Mouse (Mus musculus) midbrain, embryonic 13.5 days (tissue): ENCODE data around the gene Tsga10ip. TPM values are rescaled to one million over a fixed set of nuclear protein-coding genes. Genes with fewer than 3 reads are reported as not detected.
"Not testable (repeated sequence)": the region's sequence is repeated elsewhere in the genome, so short reads cannot be mapped to it uniquely, and the experiment has no call there.

Experiments
- ATAC-seq: fragments of 200-750 bp; cut with Nextera tagmentation; 2 replicates; pipeline ENCODE4 v1.8.0; 2017; ENCODE audit warnings: mild to moderate bottlenecking, moderate TSS enrichment, moderate library complexity
- H3K27ac ChIP-seq: fragments of 300-500 bp; sonication (generic); 2 replicates; pipeline ENCODE4 v1.5.1; 2015; ENCODE audit warnings: inconsistent platforms, mild to moderate bottlenecking, moderate library complexity
- H3K27me3 ChIP-seq: fragments of 300-500 bp; sonication (generic); 2 replicates; pipeline ENCODE4 v1.6.1; 2015; ENCODE audit warnings: mild to moderate bottlenecking, inconsistent platforms
- H3K36me3 ChIP-seq: fragments of 300-500 bp; sonication (generic); 2 replicates; pipeline ENCODE4 v1.6.1; 2015; ENCODE audit warnings: mild to moderate bottlenecking, inconsistent platforms
- H3K4me1 ChIP-seq: fragments of 300-500 bp; sonication (generic); replicated peaks from 2 replicates; pipeline ENCODE4 v1.6.1; 2015; ENCODE audit warnings: inconsistent platforms
- H3K4me2 ChIP-seq: fragments of 300-500 bp; sonication (generic); replicated peaks from 2 replicates; pipeline ENCODE4 v1.6.1; 2015; ENCODE audit warnings: moderate library complexity, mild to moderate bottlenecking, inconsistent platforms
- H3K4me3 ChIP-seq: fragments of 300-500 bp; sonication (generic); replicated peaks from 2 replicates; pipeline ENCODE4 v1.5.1; 2015; ENCODE audit warnings: mild to moderate bottlenecking, inconsistent platforms
- H3K9ac ChIP-seq: fragments of 300-500 bp; sonication (generic); replicated peaks from 2 replicates; pipeline ENCODE4 v1.6.1; 2015; ENCODE audit warnings: mild to moderate bottlenecking, inconsistent platforms
- H3K9me3 ChIP-seq: fragments of 300-500 bp; sonication (generic); 2 replicates; pipeline ENCODE4 v1.6.1; 2016; ENCODE audit warnings: mild to moderate bottlenecking, inconsistent platforms
- whole genome bisulfite sequencing: fragments of 180-500 bp; shearing (Covaris S2); methylation state at CpG from one replicate; pipeline ENCODE4 v1.1.7; 2015; 5-methylcytosine and 5-hydroxymethylcytosine counted together
- polyA plus RNA-seq: library from polyadenylated mRNA; unstranded; fragments of >200 nt; fragmentation: Nextera tagmentation; extraction: Ambion mirVana; gene quantifications from 2 replicates; pipeline ENCODE4 v1.2.1, GENCODE M21; 2015

Tsga10ip gene
- polyA plus RNA-seq, 1 experiment from 2014 or later: 0.55 TPM

DNA sequence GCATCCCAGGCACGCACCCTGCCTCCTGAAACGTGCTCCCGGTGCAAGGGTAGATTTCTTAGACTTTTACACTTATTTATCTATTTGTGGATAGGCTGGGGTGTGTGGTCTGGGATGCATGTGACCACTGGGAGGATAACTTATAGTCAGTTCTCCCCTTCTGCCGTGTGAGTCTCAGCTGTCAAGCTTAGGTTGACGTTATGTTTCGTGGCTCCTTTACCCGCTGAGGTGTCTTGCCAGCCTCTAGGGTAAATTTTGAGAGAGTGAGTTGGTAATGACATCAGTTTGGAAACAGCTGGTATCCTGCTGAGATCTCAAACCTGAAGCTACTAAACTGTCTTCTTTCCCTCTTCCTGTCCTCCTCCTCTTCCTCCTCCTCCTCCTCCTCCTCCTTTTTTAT, 3.6 kb upstream of the Tsga10ip start:
- Histone ChIP-seq H3K4me1 (peaks cover 21% of the 10 kb centered on the region), H3K36me3 (no peaks in the 10 kb centered on the region), H3K4me3 (peak overlapping the region; percentile 38), H3K9ac (peak overlapping the region; percentile 58), H3K4me2 (peak overlapping the region; percentile 58), H3K9me3 (no peaks in the 10 kb centered on the region), H3K27ac (peak overlapping the region; percentile 65), H3K27me3 (no peaks in the 10 kb centered on the region)
- no peak for ATAC-seq
- 31% methylated on average over 7 of the region's 7 CpGs for WGBS

DNA sequence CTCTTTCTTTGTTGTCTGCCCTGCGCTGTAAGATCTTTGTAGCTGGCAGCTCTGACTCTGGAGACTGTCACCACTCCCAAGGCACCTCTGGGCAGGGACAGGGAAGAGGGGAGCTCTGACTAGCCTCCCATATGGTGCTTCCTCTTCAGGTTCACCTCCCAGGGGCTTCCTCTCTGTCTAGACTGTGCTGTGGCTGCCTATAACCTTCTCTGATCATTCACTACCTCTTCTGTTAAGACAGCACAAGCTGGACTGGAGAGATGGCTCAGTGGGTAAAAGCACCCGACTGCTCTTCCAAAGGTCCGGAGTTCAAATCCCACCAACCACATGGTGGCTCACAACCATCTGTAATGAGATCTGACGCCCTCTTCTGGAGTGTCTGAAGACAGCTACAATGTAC, 1.3 kb downstream of the Tsga10ip start:
- H3K9ac ChIP-seq, H3K27ac ChIP-seq, H3K4me2 ChIP-seq, H3K27me3 ChIP-seq, H3K4me1 ChIP-seq, ATAC-seq, H3K4me3 ChIP-seq, H3K9me3 ChIP-seq, H3K36me3 ChIP-seq: not testable (repeated sequence)
- 75% methylated on average over 4 of the region's 4 CpGs for WGBS

DNA sequence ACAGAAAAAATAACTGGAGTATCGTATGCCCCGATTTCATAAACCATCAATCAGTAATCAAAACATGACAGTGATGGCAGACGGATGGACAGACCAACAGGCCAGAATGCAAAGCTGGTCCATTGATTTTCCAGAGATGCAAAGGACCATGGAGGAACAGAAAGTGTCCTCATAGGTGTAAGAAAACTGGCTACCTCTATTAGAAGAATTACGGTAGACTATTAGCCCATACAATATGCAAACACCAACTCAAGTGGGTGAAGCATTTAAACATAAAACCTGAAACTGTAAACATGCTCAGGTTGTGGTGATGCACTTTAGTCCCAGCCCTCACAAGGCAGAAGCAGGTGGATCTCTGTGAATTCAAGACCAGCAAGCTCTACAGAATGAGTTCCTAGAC, 7.0 kb downstream of the Tsga10ip start:
- Histone ChIP-seq H3K9me3 (no peaks in the 10 kb centered on the region), H3K27me3 (no peaks in the 10 kb centered on the region), H3K4me2 (no peak overlapping the region), H3K4me1 (peaks cover 5% of the 10 kb centered on the region), H3K27ac (no peak overlapping the region), H3K9ac (no peak overlapping the region), H3K4me3 (no peak overlapping the region), H3K36me3 (no peaks in the 10 kb centered on the region)
- ATAC-seq: no peak
- WGBS: 67% methylated on average over 4 of the region's 4 CpGs

DNA sequence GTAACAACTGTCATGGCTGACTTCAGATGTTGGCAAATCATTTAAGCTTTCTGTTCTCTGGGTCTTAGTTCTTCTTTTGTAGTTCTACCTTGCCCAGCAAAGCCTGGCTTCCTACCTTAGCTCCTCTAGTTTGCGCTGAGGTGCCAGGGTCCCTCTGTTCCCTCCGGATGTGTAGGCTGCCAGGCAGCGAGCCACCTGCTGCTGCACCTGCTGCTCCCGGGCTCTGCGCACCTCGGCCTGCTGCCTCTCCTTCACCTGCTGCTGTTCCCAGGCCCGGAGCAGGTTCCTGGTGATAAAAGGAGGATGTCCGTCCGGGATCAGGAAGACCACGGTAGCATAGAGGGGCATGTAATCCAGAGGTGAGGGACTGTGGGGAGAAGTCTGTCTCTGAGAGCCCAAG, 8.2 kb downstream of the Tsga10ip start:
- Histone ChIP-seq H3K36me3 (no peaks in the 10 kb centered on the region), H3K4me1 (peaks cover 17% of the 10 kb centered on the region), H3K9me3 (no peaks in the 10 kb centered on the region), H3K4me3 (no peak overlapping the region), H3K9ac (no peak overlapping the region), H3K27me3 (no peaks in the 10 kb centered on the region), H3K27ac (no peak overlapping the region), H3K4me2 (no peak overlapping the region)
- ATAC-seq: no peak
- 58% methylated on average over 10 of the region's 10 CpGs for whole genome bisulfite sequencing

DNA sequence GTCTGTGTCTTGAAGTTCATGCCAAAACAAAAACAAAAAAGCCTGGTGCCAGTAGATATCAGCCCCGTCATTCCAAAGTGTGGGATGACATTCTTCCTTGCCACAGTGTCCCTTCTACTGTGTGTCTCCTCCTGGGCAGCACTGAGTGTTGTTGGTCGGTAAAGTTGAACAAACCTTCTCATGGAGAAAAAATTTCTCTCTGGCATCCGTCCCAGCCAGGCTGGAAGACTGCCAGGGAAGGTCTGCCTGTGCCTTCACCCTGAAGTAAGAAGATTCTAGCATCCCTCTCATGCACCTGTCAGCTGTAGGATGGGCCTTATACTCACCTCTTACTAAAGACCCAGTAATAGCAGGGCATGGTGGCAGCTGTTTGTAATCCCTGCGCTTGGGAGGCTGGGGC, 9.4 kb downstream of the Tsga10ip start:
- no peaks in the 10 kb centered on the region for H3K9me3 ChIP-seq
- no peak overlapping the region for H3K4me2 ChIP-seq
- no peak overlapping the region for H3K4me3 ChIP-seq
- H3K9ac ChIP-seq: no peak overlapping the region
- WGBS: 54% methylated on average over 4 of the region's 4 CpGs
- H3K27ac ChIP-seq: no peak overlapping the region
- ATAC-seq: no peak
- H3K36me3 ChIP-seq: no peaks in the 10 kb centered on the region
- peaks cover 19% of the 10 kb centered on the region for H3K4me1 ChIP-seq
- no peaks in the 10 kb centered on the region for H3K27me3 ChIP-seq

DNA sequence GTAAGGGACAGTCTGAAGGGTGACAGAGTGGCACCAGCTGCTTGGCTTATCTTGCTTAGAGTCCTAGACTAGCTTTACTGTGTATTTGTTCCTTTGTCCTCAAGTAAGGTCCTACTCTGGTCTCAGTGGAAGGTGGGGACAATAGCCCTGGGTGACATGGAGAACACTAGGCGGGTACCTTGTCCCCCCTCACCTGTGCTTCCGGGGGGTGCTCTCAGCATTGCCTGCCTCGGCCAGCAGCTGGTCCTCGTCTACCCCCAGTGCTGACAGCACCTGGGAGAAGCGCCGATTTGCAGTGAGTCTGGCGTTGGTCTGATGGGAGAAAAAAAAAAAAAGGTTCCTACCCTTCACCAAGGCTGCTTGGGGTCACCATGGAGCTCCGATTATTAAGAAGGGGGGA, 11.9 kb downstream of the Tsga10ip start:
- WGBS: 86% methylated on average over 8 of the region's 8 CpGs
- peak overlapping the region; percentile 100; the same call in 1 of the 2 replicates for H3K4me3 ChIP-seq
- H3K4me1 ChIP-seq: peaks cover 40% of the 10 kb centered on the region
- H3K36me3 ChIP-seq: peaks cover 5% of the 10 kb centered on the region
- H3K4me2 ChIP-seq: peak overlapping the region; percentile 98
- no peaks in the 10 kb centered on the region for H3K27me3 ChIP-seq
- peak overlapping the region; percentile 67; the same call in 1 of the 2 replicates for H3K9ac ChIP-seq
- H3K27ac ChIP-seq: no peak overlapping the region
- H3K9me3 ChIP-seq: no peaks in the 10 kb centered on the region
- no peak for ATAC-seq

DNA sequence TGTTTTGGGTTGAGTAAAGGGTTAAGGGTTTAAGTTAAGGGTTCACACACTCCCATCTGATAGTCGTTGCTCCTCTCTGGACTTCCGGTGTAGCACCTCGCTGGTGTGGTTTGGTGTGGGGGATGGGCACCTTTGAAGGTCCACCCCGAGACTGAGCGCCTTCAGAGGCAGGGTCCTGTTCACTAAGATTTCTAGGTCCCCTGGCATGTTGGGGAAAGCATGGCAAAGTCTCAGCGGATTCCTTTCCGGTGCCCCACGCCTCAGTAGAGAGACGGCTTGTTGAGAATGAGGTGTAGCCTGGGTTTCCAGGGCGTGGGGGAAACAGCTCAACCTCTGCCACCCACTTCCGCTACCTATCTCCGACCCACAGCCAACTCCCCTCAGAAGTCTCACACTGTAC, 12.7 kb downstream of the Tsga10ip start:
- Histone ChIP-seq H3K36me3 (peaks cover 12% of the 10 kb centered on the region), H3K4me1 (peaks cover 41% of the 10 kb centered on the region), H3K9me3 (no peaks in the 10 kb centered on the region), H3K4me3 (peak overlapping the region; percentile 100), H3K27ac (no peak overlapping the region), H3K4me2 (peak overlapping the region; percentile 98), H3K27me3 (no peaks in the 10 kb centered on the region), H3K9ac (peak overlapping the region; percentile 67; the same call in 1 of the 2 replicates)
- WGBS: 60% methylated on average over 12 of the region's 12 CpGs
- ATAC-seq: no peak

DNA sequence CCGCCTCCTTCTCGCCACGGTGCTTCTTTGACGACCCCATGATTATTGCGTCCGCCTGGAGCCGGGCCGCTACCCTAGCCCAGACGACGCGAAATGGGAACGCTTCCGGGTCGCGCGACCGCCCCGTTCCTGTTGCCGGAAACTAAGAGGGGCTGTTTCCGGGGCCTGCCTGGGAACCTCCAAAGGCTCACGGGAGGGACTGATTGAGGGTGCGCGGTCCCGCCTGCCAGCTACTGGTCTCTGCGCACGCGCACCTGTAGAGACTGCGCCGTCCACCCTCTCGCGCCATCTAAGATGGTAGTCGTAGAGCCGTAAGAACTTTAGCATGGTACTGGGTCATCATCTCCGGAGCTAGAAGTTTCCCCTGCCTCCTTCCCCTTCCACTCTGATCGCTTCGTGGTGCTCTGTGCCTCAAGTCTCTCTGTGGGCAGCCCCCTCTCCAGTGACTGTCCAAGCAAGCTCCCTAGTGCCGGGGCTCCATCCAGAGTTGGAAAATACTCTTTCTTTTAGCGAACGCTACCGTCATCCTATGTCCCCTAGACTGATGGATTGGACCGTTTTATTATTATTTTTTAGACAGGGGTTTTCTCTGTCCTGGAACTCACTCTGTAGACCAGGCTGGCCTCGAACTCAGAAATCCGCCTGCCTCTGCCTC, 13.6 kb downstream of the Tsga10ip start, which contains the start of gene Sart1:
TSS of gene Sart1 (minus strand) at position 116 of the 655 bp plus-strand sequence.
- 2% methylated on average over 43 of the region's 43 CpGs for WGBS
- no peaks in the 10 kb centered on the region for H3K9me3 ChIP-seq
- peak within 1 kb of the TSS; percentile 98 for H3K4me2 ChIP-seq
- H3K27me3 ChIP-seq: no peaks in the 10 kb centered on the region
- ATAC-seq: peak; percentile 96
- peak within 1 kb of the TSS; percentile 100 for H3K4me3 ChIP-seq
- H3K9ac ChIP-seq: peak within 1 kb of the TSS; percentile 95
- peak within 1 kb of the TSS; percentile 85 for H3K27ac ChIP-seq
- peaks cover 41% of the 10 kb centered on the region for H3K4me1 ChIP-seq
- peaks cover 22% of the 10 kb centered on the region for H3K36me3 ChIP-seq

DNA sequence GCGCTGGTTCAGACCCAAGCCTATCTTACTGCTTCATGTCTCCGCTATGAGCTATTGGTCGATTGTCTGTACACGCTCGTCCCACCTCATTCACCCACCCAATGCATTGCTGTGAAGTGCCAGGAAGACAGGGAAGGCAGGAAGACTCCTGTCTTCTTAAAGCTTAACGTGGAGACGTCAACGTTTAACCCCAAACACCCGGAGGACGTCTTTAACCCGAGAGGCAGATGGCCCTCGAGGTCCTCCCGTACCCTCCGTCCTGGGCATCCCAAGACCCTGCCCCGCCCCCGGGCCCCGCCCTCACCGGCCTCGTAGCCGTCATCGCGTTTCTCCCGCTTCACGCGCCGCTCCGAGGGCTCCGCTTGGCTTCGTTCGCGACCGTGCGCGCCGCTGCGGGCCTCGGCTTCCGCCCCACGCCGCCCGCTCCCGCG, 14.3 kb downstream of the Tsga10ip start:
- WGBS: under 1% methylated on average over 43 of the region's 43 CpGs
- H3K27ac ChIP-seq: peak overlapping the region; percentile 85
- peaks cover 41% of the 10 kb centered on the region for H3K4me1 ChIP-seq
- H3K4me3 ChIP-seq: peak overlapping the region; percentile 100
- no peaks in the 10 kb centered on the region for H3K27me3 ChIP-seq
- peak overlapping the region; percentile 95 for H3K9ac ChIP-seq
- peak; percentile 55; the same call in 1 of the 2 replicates for ATAC-seq
- H3K9me3 ChIP-seq: no peaks in the 10 kb centered on the region
- H3K36me3 ChIP-seq: peaks cover 29% of the 10 kb centered on the region
- peak overlapping the region; percentile 98 for H3K4me2 ChIP-seq

DNA sequence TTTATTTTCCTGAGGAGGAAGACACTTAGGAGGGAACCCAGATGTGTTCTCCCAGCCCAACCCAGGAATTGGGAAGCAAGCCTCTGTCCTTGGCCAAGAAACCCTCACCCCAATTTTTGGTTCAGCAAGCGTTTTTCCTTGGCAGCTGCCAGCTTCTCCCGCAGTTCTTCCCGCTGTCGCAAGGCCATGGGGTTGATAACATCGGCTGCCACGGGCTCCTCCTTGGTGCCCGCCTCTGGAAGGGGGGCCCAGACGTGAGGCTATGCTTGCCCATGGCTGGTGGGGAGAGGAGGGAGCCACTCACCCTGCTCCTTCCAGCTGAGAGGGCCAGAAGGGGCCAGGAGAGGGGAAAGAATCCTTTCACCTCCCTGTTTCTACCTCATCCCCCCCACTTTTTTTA, 17.6 kb downstream of the Tsga10ip start:
- Histone ChIP-seq H3K9ac (no peak overlapping the region), H3K4me3 (no peak overlapping the region), H3K4me2 (no peak overlapping the region), H3K9me3 (no peaks in the 10 kb centered on the region), H3K27me3 (no peaks in the 10 kb centered on the region), H3K4me1 (peaks cover 29% of the 10 kb centered on the region), H3K36me3 (peaks cover 62% of the 10 kb centered on the region), H3K27ac (no peak overlapping the region)
- no peak for ATAC-seq
- WGBS: 95% methylated on average over 8 of the region's 8 CpGs

DNA sequence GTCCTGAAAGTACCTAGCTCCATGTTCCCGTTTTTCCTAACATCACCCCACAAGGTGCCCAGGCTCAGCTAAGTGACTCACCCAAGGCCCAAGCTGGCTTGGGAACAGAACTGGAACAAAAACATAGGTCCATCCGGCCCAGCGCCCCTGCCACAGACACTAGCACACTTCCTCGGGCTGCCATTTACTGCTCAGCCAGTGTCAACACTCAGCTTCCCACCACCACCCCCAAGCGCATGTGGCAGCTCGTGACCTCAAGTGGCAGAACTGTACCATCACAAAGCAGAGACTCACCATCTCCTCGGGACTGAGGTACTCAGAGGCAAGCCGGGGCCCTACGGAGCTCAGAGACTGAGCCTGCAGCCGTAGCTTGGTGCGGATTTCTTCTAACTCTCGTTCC, 19.0 kb downstream of the Tsga10ip start:
- peaks cover 76% of the 10 kb centered on the region for H3K36me3 ChIP-seq
- ATAC-seq: no peak
- WGBS: 93% methylated on average over 12 of the region's 12 CpGs
- no peaks in the 10 kb centered on the region for H3K27me3 ChIP-seq
- no peaks in the 10 kb centered on the region for H3K9me3 ChIP-seq
- no peak overlapping the region for H3K9ac ChIP-seq
- peaks cover 22% of the 10 kb centered on the region for H3K4me1 ChIP-seq
- no peak overlapping the region for H3K27ac ChIP-seq
- no peak overlapping the region for H3K4me3 ChIP-seq
- no peak overlapping the region for H3K4me2 ChIP-seq

DNA sequence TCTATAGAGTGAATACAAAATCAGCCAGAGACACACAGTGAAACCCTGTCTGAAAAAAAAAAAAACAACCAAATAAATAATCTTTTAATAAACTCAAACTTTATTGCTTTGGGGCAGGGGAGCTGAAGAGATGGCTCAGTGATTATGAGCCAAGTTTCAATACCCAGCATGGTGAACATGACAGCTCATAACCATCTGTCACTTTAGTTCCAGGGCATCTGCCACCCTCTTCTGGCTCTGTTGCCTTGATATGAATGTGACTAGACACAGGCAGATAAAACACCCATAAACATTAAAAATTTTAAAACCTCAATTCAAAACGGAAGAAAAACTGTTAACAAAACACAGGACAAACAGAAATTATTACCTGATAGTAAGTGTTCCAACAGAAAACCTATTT, 24.9 kb downstream of the Tsga10ip start:
- Histone ChIP-seq H3K4me1 (no peaks in the 10 kb centered on the region), H3K9ac (no peak overlapping the region), H3K27me3 (no peaks in the 10 kb centered on the region), H3K36me3 (peaks cover 83% of the 10 kb centered on the region), H3K27ac (no peak overlapping the region), H3K9me3 (no peaks in the 10 kb centered on the region), H3K4me2 (no peak overlapping the region), H3K4me3 (no peak overlapping the region)
- no peak for ATAC-seq
- 92% methylated on average over 1 of the region's 1 CpGs for WGBS

DNA sequence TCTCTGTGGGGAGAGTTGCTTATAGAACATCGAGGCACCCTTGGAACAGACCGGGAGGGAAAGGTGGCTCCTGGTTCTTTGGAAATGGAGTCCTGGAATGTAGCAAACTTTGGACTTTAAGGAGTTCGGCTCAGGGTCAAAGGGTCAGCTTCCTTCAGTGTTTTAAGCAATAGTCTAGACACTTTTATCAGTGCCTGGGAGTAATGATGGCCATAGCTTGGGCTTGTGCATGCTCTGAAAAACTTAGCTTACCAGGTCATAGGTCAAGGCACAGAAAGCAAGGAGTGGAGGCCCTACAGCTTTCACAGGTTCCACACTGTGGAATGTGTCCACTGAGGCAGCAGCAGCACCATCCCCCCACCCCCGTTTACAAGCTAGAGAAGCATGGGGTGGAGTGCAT, 27.6 kb downstream of the Tsga10ip start:
- no peaks in the 10 kb centered on the region for H3K9me3 ChIP-seq
- H3K27ac ChIP-seq: no peak overlapping the region
- H3K9ac ChIP-seq: no peak overlapping the region
- H3K4me3 ChIP-seq: no peak overlapping the region
- H3K4me1 ChIP-seq: no peaks in the 10 kb centered on the region
- no peak for ATAC-seq
- H3K27me3 ChIP-seq: no peaks in the 10 kb centered on the region
- peaks cover 80% of the 10 kb centered on the region for H3K36me3 ChIP-seq
- no peak overlapping the region for H3K4me2 ChIP-seq
- WGBS: 82% methylated on average over 4 of the region's 4 CpGs
